Mouse (Mus musculus) G1E (cell line): Measurements from ENCODE around the gene Dpy30.

Source experiments
- CTCF ChIP-seq: IDR thresholded peaks from 2 replicates; pipeline ENCODE4 v1.5.1; 2012; ENCODE audit warnings: low read depth, low read length, inconsistent platforms, mixed read lengths
- GATA1 ChIP-seq: IDR thresholded peaks from 2 replicates; pipeline ENCODE4 v1.6.1; 2012; ENCODE audit warnings: borderline replicate concordance, low read length, inconsistent platforms, mixed read lengths
- POLR2AphosphoS5 ChIP-seq: IDR thresholded peaks from 2 replicates; pipeline ENCODE4 v1.6.1; 2012; ENCODE audit warnings: low read depth, low read length, inconsistent platforms; ENCODE audit not compliant: insufficient replicate concordance
- TAL1 ChIP-seq: conservative IDR thresholded peaks from 2 replicates; pipeline ENCODE4 v1.6.1; 2012; ENCODE audit warnings: low read depth, low read length, inconsistent platforms, mixed read lengths

DNA sequence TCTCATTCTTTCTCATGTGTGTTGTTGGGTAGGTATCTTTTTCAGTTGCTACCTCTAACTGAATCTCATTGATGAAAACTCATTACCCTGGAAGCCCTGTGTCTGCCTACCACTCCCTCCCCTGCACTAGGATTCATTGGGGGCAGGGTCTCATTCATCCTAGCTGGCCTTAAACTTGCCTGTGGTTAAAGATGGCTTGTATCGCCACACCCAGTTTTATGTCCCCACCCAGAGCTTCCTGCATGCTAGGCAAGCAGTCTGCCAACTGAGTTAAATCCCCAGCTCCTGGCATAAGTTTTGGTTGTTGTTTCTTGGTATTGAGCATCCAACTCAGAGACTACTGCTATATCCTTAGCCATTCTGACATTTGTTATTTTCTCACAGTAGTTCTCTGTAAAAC is 39.8 kb upstream of the Dpy30 start:
- no peak for TF ChIP-seq CTCF
- no peak for TF ChIP-seq GATA1
- TF ChIP-seq POLR2AphosphoS5 = no peak
- TF ChIP-seq TAL1 = no peak
